Mouse (Mus musculus) liver, embryonic 14 days (tissue): ENCODE data around the gene Diexf. TPM values are rescaled to one million over a fixed set of nuclear protein-coding genes. Genes with fewer than 3 reads are reported as not detected.

Source experiments
- polyA plus RNA-seq: library from polyadenylated mRNA; depleted of rRNA; stranded (reverse); fragments of >200 nt; gene quantifications from 2 replicates; pipeline ENCODE4 v1.2.3, GENCODE M21; 2012; rRNA removed

Diexf gene
- 7.4 and 8.2 TPM in 2 replicates for polyA plus RNA-seq

DNA sequence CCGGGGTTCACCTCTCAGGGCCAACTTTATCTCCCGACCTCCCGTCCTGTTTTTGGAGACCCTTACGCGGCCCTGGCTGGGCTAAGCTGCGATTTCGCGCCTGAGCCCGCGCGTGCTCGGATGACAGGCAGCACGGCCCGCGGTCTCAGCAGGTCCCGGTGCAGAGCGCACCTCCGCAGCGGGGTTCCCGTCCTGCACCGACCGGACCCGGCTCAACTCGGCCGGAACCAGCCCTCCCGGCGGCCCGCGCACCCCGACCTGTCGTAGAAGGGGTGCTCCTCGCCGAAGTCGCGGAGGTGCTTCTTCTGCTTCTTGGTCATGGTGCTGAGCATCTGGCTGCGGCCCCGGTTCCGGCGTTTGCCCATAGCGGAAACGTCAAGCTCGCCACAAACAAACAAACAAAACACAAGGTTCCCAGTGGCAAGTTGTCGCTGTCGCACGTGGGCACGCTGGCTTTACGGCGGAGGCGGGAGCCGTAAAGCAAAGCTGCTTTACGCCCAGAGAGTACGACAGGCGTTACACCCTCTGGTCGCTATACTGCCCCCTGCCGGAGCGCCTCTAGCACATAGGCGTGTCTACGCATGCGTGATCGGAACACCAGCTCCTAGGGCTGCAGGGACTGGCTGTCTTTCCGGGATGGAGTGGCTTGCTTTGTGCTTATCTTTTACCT is at the start of gene Diexf:
Gene Diexf, minus strand, starts transcription at position 487 of the 670 bp plus-strand sequence.

DNA sequence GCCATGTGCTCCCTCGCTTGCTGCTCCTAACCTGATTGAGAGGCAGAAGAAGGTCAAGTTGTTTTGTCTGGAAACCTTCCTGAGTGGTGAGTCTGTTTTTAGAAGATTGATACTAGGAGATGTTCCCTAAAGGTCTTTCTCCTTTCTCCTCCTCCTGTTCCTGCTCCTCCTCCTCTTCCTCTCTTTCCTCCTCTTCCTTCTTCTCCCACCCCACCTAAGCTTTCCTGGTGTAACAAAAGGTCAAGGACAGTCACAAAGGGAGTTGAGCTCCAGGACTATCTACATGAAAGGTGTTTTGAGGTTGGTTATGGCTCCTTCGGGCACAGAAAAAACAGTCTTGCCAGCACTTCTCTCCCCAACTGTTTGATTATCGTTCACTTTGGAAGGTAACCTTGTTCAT is 37.7 kb upstream of the Diexf start, which contains the start of gene A130010J15Rik:
Gene A130010J15Rik, plus strand, starts transcription at position 301 of the 400 bp plus-strand sequence.

DNA sequence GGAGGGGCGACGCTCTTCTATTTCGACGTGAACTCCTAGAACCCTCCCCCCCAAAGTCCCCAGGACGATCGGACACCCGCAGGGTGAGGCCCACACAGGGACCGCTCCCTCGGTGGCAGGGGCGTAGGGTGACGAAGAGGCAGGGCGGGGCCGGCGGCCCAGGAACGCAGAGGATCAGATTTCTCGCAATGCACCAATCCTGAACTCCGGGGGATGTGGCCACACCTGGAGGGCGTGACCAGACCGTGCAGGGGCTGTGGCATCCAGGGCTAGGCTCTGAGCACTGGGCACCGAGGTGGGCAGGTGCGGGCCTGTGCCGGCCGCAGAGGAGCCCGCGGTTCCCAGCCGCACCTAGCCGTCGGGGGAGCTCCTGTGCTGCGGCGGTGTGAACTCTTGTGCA is 22.8 kb upstream of the Diexf start, which contains the start of gene Irf6:
Gene Irf6, plus strand, starts transcription at position 240 of the 400 bp plus-strand sequence.

Other genes with a start within 250 kb of the Diexf start
- gene Syt14, start 94.5 kb downstream of the Diexf start, polyA plus RNA-seq: 4.3 and 6.2 TPM in 2 replicates
- gene Irf6, start 22.8 kb upstream of the Diexf start, polyA plus RNA-seq: 1.2 and 1.5 TPM in 2 replicates
- gene A130010J15Rik, start 37.8 kb upstream of the Diexf start, polyA plus RNA-seq: 2.6 and 2.9 TPM in 2 replicates
- 5.0 and 5.8 TPM in 2 replicates for gene Traf3ip3, start 71.4 kb upstream of the Diexf start, polyA plus RNA-seq
- 0.19 and 0.31 TPM in 2 replicates for gene Lamb3, start 77.4 kb upstream of the Diexf start, polyA plus RNA-seq
- 2.1 and 2.9 TPM in 2 replicates for gene Hsd11b1, start 133.8 kb upstream of the Diexf start, polyA plus RNA-seq
- 45.5 and 50.6 TPM in 2 replicates for gene G0s2, start 142.9 kb upstream of the Diexf start, polyA plus RNA-seq
- 0.14 and 0.29 TPM in 2 replicates for gene Camk1g, start 240.0 kb upstream of the Diexf start, polyA plus RNA-seq